Mouse (Mus musculus) megakaryocyte, embryonic 14.5 days (primary cell): ENCODE results near the gene Ap3s2.

Experiments
- FLI1 ChIP-seq: IDR thresholded peaks from 2 replicates; pipeline ENCODE4 v1.6.1; 2012; ENCODE audit warnings: low read length, inconsistent platforms, mixed read lengths
- GATA1 ChIP-seq: IDR thresholded peaks from 3 replicates; pipeline ENCODE4 v1.6.1; 2012; ENCODE audit warnings: mixed read lengths, low read length, inconsistent platforms, borderline replicate concordance

GRCm38 (mm10) chr7:79934461-79934860, 14.0 kb upstream of the Ap3s2 start:
- TF ChIP-seq GATA1 (no peak), FLI1 (no peak)
